Mouse (Mus musculus): ENCODE data around the gene Shoc2.

DNA sequence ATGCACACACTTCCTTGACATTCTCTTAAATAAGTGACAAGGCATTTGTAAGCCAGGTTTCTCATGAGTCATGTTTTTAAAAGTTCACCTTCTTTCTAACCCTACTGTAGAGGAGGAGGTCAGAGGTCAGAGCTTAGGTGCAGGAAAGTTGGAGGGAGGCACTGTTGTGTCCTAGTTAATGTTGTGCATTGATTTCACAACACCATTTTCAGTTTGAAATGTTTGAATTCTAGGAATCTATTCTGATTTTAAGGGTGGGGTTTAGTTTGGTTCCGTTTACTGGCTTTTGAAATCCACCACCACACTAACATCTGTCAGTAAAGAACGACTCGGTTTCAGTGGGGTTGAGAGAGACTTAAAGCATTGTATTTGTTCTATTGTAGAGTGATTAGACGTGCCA is 66.9 kb downstream of the Shoc2 start:
- TF ChIP-seq CTCF (IDR thresholded peaks at IDR 0.05; ENCODE audit: insufficient read depth, low read length) (no peak), POLR2A (IDR thresholded peaks at IDR 0.05; ENCODE audit: borderline replicate concordance, extremely low read depth, low read depth, low read length) (no peak)
